ENCODE assay signal across 10 mouse cellular contexts in the genomic region with DNA sequence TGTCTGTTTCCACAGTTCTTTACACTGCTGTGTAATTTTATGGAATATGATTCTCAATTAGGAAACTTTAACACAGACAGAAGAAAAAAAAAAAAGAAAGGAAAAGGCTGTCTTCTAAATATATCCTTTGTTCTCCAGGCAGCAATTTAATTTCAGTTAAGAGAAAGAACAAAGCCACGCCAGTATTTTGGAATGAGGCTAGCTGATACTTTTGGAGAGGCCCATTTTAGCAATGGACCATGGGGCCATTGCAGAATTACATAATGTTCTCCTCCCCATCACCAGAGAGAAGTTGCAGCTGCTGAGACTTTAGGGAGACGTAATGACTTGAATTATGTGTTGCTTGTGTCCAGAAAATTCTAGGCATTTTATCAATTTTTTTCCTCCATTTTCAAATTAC.
"Had no signal": no experiment of that assay in that cellular context is flagged by ENCODE, and none has a peak within 500 bp of the region (broad histone marks: within the 10 kb centered on the region; RNA-seq: fewer than 3 reads in every experiment).

No protein-coding gene starts in this region.

- DNase-seq: kidney, adult 2 months; kidney, postnatal 25 days; layer of hippocampus, adult 9-11 months; layer of hippocampus, postnatal 36 days; lung, postnatal 4 days; midbrain, embryonic 14.5 days; right cerebral cortex, postnatal 4 days; spleen, adult 18-20 months; thymus, adult 2 months; thymus, postnatal 25 days had no signal
